Mouse (Mus musculus): Measurements from ENCODE around the gene Spock1. TPM values are rescaled to one million over a fixed set of nuclear protein-coding genes. Genes with fewer than 3 reads are reported as not detected.

The Spock1 gene
- polyA plus RNA-seq, 1 experiment from 2014 or later, result 0.77 TPM

GRCm38 (mm10) chr13:57640968-57641367 lies 267.2 kb downstream of the Spock1 start:
- WGBS, result 85% methylated on average over 2 of the region's 2 CpGs
- no peak for ATAC-seq (replicated peaks; ENCODE audit: extremely low read depth, insufficient read depth, low FRiP score)
- Histone ChIP-seq H3K27me3 (ENCODE audit: control insufficient read depth, insufficient read depth, low read length) (no peaks in the 10 kb centered on the region), H3K36me3 (ENCODE audit: control insufficient read depth, insufficient read depth) (no peaks in the 10 kb centered on the region), H3K4me3 (ENCODE audit: low read length) (no peak overlapping the region), H3K4me1 (ENCODE audit: control insufficient read depth, insufficient read depth, low read length) (no peaks in the 10 kb centered on the region), H3K4me2 (ENCODE audit: low read depth, low read length) (no peak overlapping the region), H3K9me3 (replicated peaks; ENCODE audit: control insufficient read depth, low read length) (no peaks in the 10 kb centered on the region), H3K9ac (ENCODE audit: low read length) (no peak overlapping the region), H3K27ac (ENCODE audit: low read length) (no peak overlapping the region)

DNA sequence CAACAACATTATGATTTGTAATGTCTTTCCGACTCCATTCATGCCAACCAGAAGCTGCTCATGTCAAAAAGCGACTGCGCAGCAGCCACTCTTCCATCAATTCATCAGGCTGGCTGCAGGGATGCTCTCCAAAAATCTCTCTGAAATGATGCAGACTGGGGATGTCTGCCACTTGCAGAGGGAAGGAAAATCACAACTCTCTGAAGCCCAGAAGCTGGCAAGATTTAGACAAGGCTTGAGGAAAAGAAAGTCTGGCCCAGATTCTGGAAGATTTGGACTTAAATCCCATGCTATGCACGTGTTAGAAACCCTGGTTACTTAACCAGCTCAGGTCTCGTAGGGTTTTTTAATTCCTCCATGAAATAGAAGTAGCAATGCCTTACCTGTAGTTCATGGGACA lies 269.3 kb downstream of the Spock1 start:
- 82% methylated on average over 5 of the region's 5 CpGs for WGBS
- no peak overlapping the region for H3K27ac ChIP-seq (ENCODE audit: low read length)
- no peak overlapping the region for H3K9ac ChIP-seq (ENCODE audit: low read length)
- no peaks in the 10 kb centered on the region for H3K4me1 ChIP-seq (ENCODE audit: control insufficient read depth, insufficient read depth, low read length)
- no peaks in the 10 kb centered on the region for H3K36me3 ChIP-seq (ENCODE audit: control insufficient read depth, insufficient read depth)
- no peak overlapping the region for H3K4me3 ChIP-seq (ENCODE audit: low read length)
- H3K4me2 ChIP-seq (ENCODE audit: low read depth, low read length), result no peak overlapping the region
- no peaks in the 10 kb centered on the region for H3K9me3 ChIP-seq (replicated peaks; ENCODE audit: control insufficient read depth, low read length)
- H3K27me3 ChIP-seq (ENCODE audit: control insufficient read depth, insufficient read depth, low read length), result no peaks in the 10 kb centered on the region
- ATAC-seq (replicated peaks; ENCODE audit: extremely low read depth, insufficient read depth, low FRiP score), result no peak

DNA sequence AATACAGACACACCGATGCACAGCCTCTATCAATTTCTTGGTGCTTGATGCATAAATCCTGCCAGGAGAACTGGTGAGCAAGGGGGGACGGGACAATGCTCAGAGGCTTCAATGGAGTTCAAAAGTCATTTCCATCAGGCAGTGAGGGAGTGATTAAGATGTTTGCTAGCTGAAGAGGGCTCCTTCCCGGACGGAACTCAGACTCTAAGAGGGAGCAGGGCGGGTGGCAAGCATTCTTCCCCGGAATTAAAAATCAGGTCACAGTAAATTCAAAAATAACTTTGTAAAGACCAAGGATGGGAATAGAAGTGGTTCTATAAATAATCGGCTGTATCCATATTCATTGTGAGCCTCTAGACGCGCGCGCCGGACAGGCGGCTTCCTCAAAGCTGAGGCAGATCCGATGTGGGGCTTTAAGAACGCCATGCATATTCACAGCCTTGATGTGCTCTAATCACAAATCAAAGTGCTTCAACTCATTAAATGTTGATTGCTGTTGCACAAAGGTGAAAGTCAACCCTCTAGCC lies 270.5 kb downstream of the Spock1 start:
- no peaks in the 10 kb centered on the region for H3K4me1 ChIP-seq (ENCODE audit: control insufficient read depth, insufficient read depth, low read length)
- H3K9ac ChIP-seq (ENCODE audit: low read length), result no peak overlapping the region
- no peaks in the 10 kb centered on the region for H3K27me3 ChIP-seq (ENCODE audit: control insufficient read depth, insufficient read depth, low read length)
- H3K36me3 ChIP-seq (ENCODE audit: control insufficient read depth, insufficient read depth), result no peaks in the 10 kb centered on the region
- H3K4me2 ChIP-seq (ENCODE audit: low read depth, low read length), result no peak overlapping the region
- no peaks in the 10 kb centered on the region for H3K9me3 ChIP-seq (replicated peaks; ENCODE audit: control insufficient read depth, low read length)
- no peak overlapping the region for H3K27ac ChIP-seq (ENCODE audit: low read length)
- H3K4me3 ChIP-seq (ENCODE audit: low read length), result no peak overlapping the region
- 86% methylated on average over 15 of the region's 15 CpGs for WGBS
- ATAC-seq (replicated peaks; ENCODE audit: extremely low read depth, insufficient read depth, low FRiP score), result no peak

- H3K27me3 ChIP-seq (ENCODE audit: control insufficient read depth, insufficient read depth, low read length), result no peaks in the 10 kb centered on the region
- H3K4me3 ChIP-seq (ENCODE audit: low read length), result no peak overlapping the region
- no peak overlapping the region for H3K27ac ChIP-seq (ENCODE audit: low read length)
- H3K9me3 ChIP-seq (replicated peaks; ENCODE audit: control insufficient read depth, low read length), result no peaks in the 10 kb centered on the region
- no peaks in the 10 kb centered on the region for H3K4me1 ChIP-seq (ENCODE audit: control insufficient read depth, insufficient read depth, low read length)
- H3K4me2 ChIP-seq (ENCODE audit: low read depth, low read length), result no peak overlapping the region
- WGBS, result 77% methylated on average over 10 of the region's 10 CpGs
- no peaks in the 10 kb centered on the region for H3K36me3 ChIP-seq (ENCODE audit: control insufficient read depth, insufficient read depth)
- no peak for ATAC-seq (replicated peaks; ENCODE audit: extremely low read depth, insufficient read depth, low FRiP score)
- H3K9ac ChIP-seq (ENCODE audit: low read length), result no peak overlapping the region
Observed at GRCm38 (mm10) chr13:57637080-57637572, 271.0 kb downstream of the Spock1 start.

DNA sequence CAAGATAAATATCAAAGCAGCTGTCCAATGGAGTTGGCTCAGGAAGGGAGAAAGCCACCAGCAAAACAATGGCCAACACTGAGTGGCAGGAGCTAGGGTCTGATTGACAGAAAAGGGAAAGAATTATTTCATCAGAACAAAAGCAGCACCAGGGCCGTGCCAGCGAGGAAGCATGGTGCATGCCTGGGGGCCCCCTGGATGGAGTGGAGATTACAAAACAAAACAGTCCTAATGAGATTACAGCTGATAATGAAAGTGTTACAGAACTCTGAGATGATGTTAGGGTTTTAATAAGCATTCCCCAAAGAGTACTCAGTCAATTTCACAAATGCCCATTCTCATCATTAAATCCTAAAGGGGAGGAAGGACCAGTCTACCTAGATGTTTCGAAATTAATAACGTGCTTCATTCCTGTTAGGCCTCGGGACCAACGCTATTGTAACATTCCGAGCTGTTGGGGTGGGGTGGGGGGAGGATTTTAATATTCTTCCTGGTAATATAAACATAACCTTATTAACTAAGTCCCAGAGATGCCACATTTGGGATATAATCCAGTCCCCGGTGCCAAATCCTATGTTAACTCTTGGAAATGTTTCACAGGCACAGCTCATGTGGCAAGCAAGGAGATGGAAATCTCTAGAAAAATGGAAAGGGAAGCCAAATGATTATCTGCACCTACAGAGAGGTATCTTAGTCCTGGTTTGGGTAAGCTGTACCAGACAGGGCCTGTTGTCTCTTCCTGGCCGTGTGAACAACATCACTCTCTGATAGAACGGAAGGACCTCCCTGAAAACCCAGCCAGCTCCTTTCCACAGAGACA lies 271.7 kb downstream of the Spock1 start:
- no peaks in the 10 kb centered on the region for H3K27me3 ChIP-seq (ENCODE audit: control insufficient read depth, insufficient read depth, low read length)
- no peak overlapping the region for H3K9ac ChIP-seq (ENCODE audit: low read length)
- ATAC-seq (replicated peaks; ENCODE audit: extremely low read depth, insufficient read depth, low FRiP score), result no peak
- WGBS, result 72% methylated on average over 10 of the region's 10 CpGs
- H3K4me1 ChIP-seq (ENCODE audit: control insufficient read depth, insufficient read depth, low read length), result no peaks in the 10 kb centered on the region
- H3K4me3 ChIP-seq (ENCODE audit: low read length), result no peak overlapping the region
- H3K4me2 ChIP-seq (ENCODE audit: low read depth, low read length), result no peak overlapping the region
- no peaks in the 10 kb centered on the region for H3K9me3 ChIP-seq (replicated peaks; ENCODE audit: control insufficient read depth, low read length)
- H3K36me3 ChIP-seq (ENCODE audit: control insufficient read depth, insufficient read depth), result no peaks in the 10 kb centered on the region
- no peak overlapping the region for H3K27ac ChIP-seq (ENCODE audit: low read length)

DNA sequence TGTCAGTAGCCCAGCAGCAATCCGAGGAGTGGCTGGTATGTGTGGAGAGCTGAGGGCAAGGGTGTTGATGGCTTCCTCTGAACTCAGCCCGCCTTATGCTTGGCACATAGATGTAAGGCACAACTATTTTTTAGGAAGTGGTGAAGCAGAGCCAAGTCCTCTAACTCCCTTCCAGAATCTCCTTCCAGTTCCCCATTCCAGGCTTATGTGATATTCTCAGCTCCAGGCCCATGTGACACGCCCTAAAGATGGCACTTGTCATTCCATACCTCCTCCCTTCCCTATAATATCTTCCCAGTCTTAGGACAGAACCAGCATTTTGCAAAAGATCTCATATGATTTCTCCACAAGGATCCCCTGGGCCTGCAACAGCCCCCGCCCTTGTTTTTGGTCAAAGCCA lies 277.6 kb downstream of the Spock1 start:
- Histone ChIP-seq H3K9ac (ENCODE audit: low read length) (no peak overlapping the region), H3K36me3 (ENCODE audit: control insufficient read depth, insufficient read depth) (no peaks in the 10 kb centered on the region), H3K4me1 (ENCODE audit: control insufficient read depth, insufficient read depth, low read length) (no peaks in the 10 kb centered on the region), H3K27ac (ENCODE audit: low read length) (no peak overlapping the region), H3K9me3 (replicated peaks; ENCODE audit: control insufficient read depth, low read length) (no peaks in the 10 kb centered on the region), H3K4me2 (ENCODE audit: low read depth, low read length) (no peak overlapping the region), H3K27me3 (ENCODE audit: control insufficient read depth, insufficient read depth, low read length) (no peaks in the 10 kb centered on the region), H3K4me3 (ENCODE audit: low read length) (no peak overlapping the region)
- ATAC-seq (replicated peaks; ENCODE audit: extremely low read depth, insufficient read depth, low FRiP score), result no peak
- 80% methylated on average over 4 of the region's 4 CpGs for WGBS

- no peaks in the 10 kb centered on the region for H3K9me3 ChIP-seq (replicated peaks; ENCODE audit: control insufficient read depth, low read length)
- no peaks in the 10 kb centered on the region for H3K27me3 ChIP-seq (ENCODE audit: control insufficient read depth, insufficient read depth, low read length)
- H3K4me1 ChIP-seq (ENCODE audit: control insufficient read depth, insufficient read depth, low read length), result no peaks in the 10 kb centered on the region
- H3K4me3 ChIP-seq (ENCODE audit: low read length), result no peak overlapping the region
- H3K9ac ChIP-seq (ENCODE audit: low read length), result no peak overlapping the region
- no peaks in the 10 kb centered on the region for H3K36me3 ChIP-seq (ENCODE audit: control insufficient read depth, insufficient read depth)
- WGBS, result 31% methylated on average over 8 of the region's 8 CpGs
- no peak overlapping the region for H3K4me2 ChIP-seq (ENCODE audit: low read depth, low read length)
- ATAC-seq (replicated peaks; ENCODE audit: extremely low read depth, insufficient read depth, low FRiP score), result no peak
- no peak overlapping the region for H3K27ac ChIP-seq (ENCODE audit: low read length)
Observed at GRCm38 (mm10) chr13:57628218-57628617, 279.9 kb downstream of the Spock1 start.

DNA sequence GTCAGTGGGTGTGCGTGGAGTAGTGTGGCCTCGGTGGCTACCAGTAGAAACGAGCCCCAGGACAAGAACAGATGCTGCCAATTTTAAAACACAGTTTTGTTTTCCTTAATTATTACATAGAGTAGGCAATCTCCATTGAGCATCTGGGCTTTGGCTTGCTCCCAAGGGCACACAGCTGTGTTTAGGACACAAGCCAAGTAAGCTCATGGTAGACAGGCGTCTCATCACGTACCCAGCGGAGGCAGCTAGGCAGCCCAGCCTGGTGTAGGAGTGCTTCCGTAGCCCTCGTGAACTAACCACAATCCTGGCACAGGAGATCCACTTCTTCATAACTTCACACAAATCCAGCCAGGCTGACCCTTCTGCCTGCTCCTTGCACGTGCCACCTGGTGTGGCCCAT lies 281.7 kb downstream of the Spock1 start:
- Histone ChIP-seq H3K27ac (ENCODE audit: low read length) (no peak overlapping the region), H3K4me2 (ENCODE audit: low read depth, low read length) (no peak overlapping the region), H3K9me3 (replicated peaks; ENCODE audit: control insufficient read depth, low read length) (no peaks in the 10 kb centered on the region), H3K4me3 (ENCODE audit: low read length) (no peak overlapping the region), H3K36me3 (ENCODE audit: control insufficient read depth, insufficient read depth) (no peaks in the 10 kb centered on the region), H3K27me3 (ENCODE audit: control insufficient read depth, insufficient read depth, low read length) (no peaks in the 10 kb centered on the region), H3K9ac (ENCODE audit: low read length) (no peak overlapping the region), H3K4me1 (ENCODE audit: control insufficient read depth, insufficient read depth, low read length) (no peaks in the 10 kb centered on the region)
- WGBS, result 79% methylated on average over 9 of the region's 9 CpGs
- no peak for ATAC-seq (replicated peaks; ENCODE audit: extremely low read depth, insufficient read depth, low FRiP score)

DNA sequence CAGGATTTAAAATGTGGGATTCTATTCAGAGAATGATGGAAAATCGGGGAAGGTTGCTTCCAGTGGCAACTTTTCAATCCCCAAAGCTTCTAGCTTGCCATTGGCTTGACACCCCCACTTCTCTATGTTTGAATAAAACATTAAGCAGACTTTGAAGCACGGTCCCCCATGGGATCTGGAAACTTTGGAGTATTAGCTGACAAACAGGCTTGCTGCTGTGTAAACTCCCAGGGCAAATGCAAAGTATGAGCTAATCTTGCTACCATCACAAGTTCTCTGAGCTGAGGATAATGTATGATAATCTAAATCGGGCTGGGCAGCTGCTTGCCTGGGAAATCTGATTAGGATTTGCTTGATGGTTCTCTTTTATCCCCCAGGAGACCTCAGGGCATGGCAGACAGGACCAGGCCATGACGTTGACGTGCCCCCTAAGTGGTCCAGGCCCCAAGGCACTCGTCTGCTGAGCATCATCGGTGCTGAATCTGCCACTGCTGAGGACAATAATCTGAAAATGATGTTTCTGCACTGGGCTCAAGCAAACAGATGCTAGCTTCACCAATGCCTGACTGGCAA lies 284.1 kb downstream of the Spock1 start:
- no peak for ATAC-seq (replicated peaks; ENCODE audit: extremely low read depth, insufficient read depth, low FRiP score)

More for the DNA sequence above, 284.1 kb downstream of the Spock1 start:
- H3K27ac ChIP-seq (ENCODE audit: low read length), result no peak overlapping the region
- H3K9ac ChIP-seq (ENCODE audit: low read length), result no peak overlapping the region
- no peaks in the 10 kb centered on the region for H3K27me3 ChIP-seq (ENCODE audit: control insufficient read depth, insufficient read depth, low read length)
- WGBS, result 58% methylated on average over 7 of the region's 7 CpGs
- no peak overlapping the region for H3K4me3 ChIP-seq (ENCODE audit: low read length)
- H3K4me2 ChIP-seq (ENCODE audit: low read depth, low read length), result no peak overlapping the region
- peaks cover 4% of the 10 kb centered on the region; the same call in 1 of the 2 replicates for H3K4me1 ChIP-seq (ENCODE audit: control insufficient read depth, insufficient read depth, low read length)
- no peaks in the 10 kb centered on the region for H3K9me3 ChIP-seq (replicated peaks; ENCODE audit: control insufficient read depth, low read length)
- H3K36me3 ChIP-seq (ENCODE audit: control insufficient read depth, insufficient read depth), result no peaks in the 10 kb centered on the region
